Mouse (Mus musculus) heart, embryonic 16.5 days (tissue): ENCODE measurements around the gene Irf6. TPM values are rescaled to one million over a fixed set of nuclear protein-coding genes. Genes with fewer than 3 reads are reported as not detected.

Source experiments
- ATAC-seq: fragments of 200-750 bp; cut with Nextera tagmentation; replicated peaks from 2 replicates; pipeline ENCODE4 v1.8.0; 2017; ENCODE audit warnings: moderate number of reproducible peaks; ENCODE audit not compliant: insufficient read depth, low FRiP score; ENCODE audit errors: extremely low read depth
- H3K27ac ChIP-seq: fragments of 300-500 bp; sonication (generic); 2 replicates; pipeline ENCODE4 v1.5.1; 2014; ENCODE audit warnings: mild to moderate bottlenecking, low read length, control low read depth, moderate library complexity
- H3K27me3 ChIP-seq: fragments of 300-500 bp; sonication (generic); 2 replicates; pipeline ENCODE4 v1.6.1; 2014; ENCODE audit warnings: low read length, mixed read lengths; ENCODE audit not compliant: control insufficient read depth, insufficient read depth
- H3K36me3 ChIP-seq: fragments of 300-500 bp; sonication (generic); 2 replicates; pipeline ENCODE4 v1.6.1; 2014; ENCODE audit not compliant: control insufficient read depth, insufficient read depth
- H3K4me1 ChIP-seq: fragments of 300-500 bp; sonication (generic); 2 replicates; pipeline ENCODE4 v1.6.1; 2014; ENCODE audit warnings: low read length, mixed read lengths; ENCODE audit not compliant: control insufficient read depth, insufficient read depth
- H3K4me2 ChIP-seq: fragments of 300-500 bp; sonication (generic); 2 replicates; pipeline ENCODE4 v1.6.1; 2014; ENCODE audit warnings: low read depth, mild to moderate bottlenecking, control low read depth, low read length
- H3K4me3 ChIP-seq: fragments of 300-500 bp; sonication (generic); 2 replicates; pipeline ENCODE4 v1.5.1; 2014; ENCODE audit warnings: mild to moderate bottlenecking, control low read depth, low read length
- H3K9ac ChIP-seq: fragments of 300-500 bp; sonication (generic); 2 replicates; pipeline ENCODE4 v1.6.1; 2014; ENCODE audit warnings: low read length, control low read depth
- H3K9me3 ChIP-seq: fragments of 300-500 bp; sonication (generic); replicated peaks from 2 replicates; pipeline ENCODE4 v1.6.1; 2016; ENCODE audit warnings: low read length; ENCODE audit not compliant: control insufficient read depth
- WGBS: fragments of 180-500 bp; shearing (Covaris S2); extraction: QIAGEN DNeasy Blood & Tissue Kit; methylation state at CpG from one replicate; pipeline ENCODE4 v1.1.7; 2014; 5-methylcytosine and 5-hydroxymethylcytosine counted together
- polyA plus RNA-seq: library from polyadenylated mRNA; unstranded; fragments of >200 nt; fragmentation: Nextera tagmentation; extraction: Ambion mirVana; gene quantifications from 2 replicates; pipeline ENCODE4 v1.2.1, GENCODE M21; 2015

Gene Irf6
- polyA plus RNA-seq, 1 experiment from 2014 or later = 5.3 TPM

- peaks cover 9% of the 10 kb centered on the region for H3K4me1 ChIP-seq
- WGBS = 76% methylated on average over 8 of the region's 8 CpGs
- no peak overlapping the region; the same call in 1 of the 2 replicates for H3K4me3 ChIP-seq
- H3K9me3 ChIP-seq = no peaks in the 10 kb centered on the region
- H3K36me3 ChIP-seq = peaks cover 14% of the 10 kb centered on the region
- ATAC-seq = no peak
- peak overlapping the region; percentile 59; the same call in 1 of the 2 replicates for H3K9ac ChIP-seq
- H3K27me3 ChIP-seq = no peaks in the 10 kb centered on the region
- H3K27ac ChIP-seq = no peak overlapping the region
- H3K4me2 ChIP-seq = peak overlapping the region; percentile 72; the same call in 1 of the 2 replicates
These were observed 22.1 kb upstream of the Irf6 start for GRCm38 (mm10) chr1:193130839-193131238.

GRCm38 (mm10) chr1:193131311-193131948, 21.5 kb upstream of the Irf6 start:
- no peak for ATAC-seq
- H3K9me3 ChIP-seq = no peaks in the 10 kb centered on the region
- WGBS = 70% methylated on average over 6 of the region's 6 CpGs
- no peak overlapping the region for H3K4me3 ChIP-seq
- peaks cover 9% of the 10 kb centered on the region for H3K4me1 ChIP-seq
- H3K4me2 ChIP-seq = no peak overlapping the region
- peaks cover 14% of the 10 kb centered on the region for H3K36me3 ChIP-seq
- no peaks in the 10 kb centered on the region for H3K27me3 ChIP-seq
- no peak overlapping the region for H3K27ac ChIP-seq
- H3K9ac ChIP-seq = no peak overlapping the region

GRCm38 (mm10) chr1:193132385-193132784, 20.5 kb upstream of the Irf6 start:
- Histone ChIP-seq H3K27ac (no peak overlapping the region), H3K36me3 (peaks cover 6% of the 10 kb centered on the region), H3K4me3 (no peak overlapping the region), H3K4me2 (no peak overlapping the region), H3K9ac (no peak overlapping the region), H3K27me3 (no peaks in the 10 kb centered on the region), H3K9me3 (no peaks in the 10 kb centered on the region), H3K4me1 (peaks cover 9% of the 10 kb centered on the region)
- ATAC-seq = no peak

GRCm38 (mm10) chr1:193133726-193134125, 19.2 kb upstream of the Irf6 start:
- WGBS = 81% methylated on average over 1 of the region's 1 CpGs
- ATAC-seq = no peak
- H3K36me3 ChIP-seq = no peaks in the 10 kb centered on the region

GRCm38 (mm10) chr1:193138087-193138486, 14.8 kb upstream of the Irf6 start:
- Histone ChIP-seq H3K36me3 (no peaks in the 10 kb centered on the region), H3K9ac (no peak overlapping the region), H3K4me2 (no peak overlapping the region), H3K4me3 (no peak overlapping the region), H3K27me3 (no peaks in the 10 kb centered on the region), H3K27ac (no peak overlapping the region), H3K4me1 (no peaks in the 10 kb centered on the region), H3K9me3 (no peaks in the 10 kb centered on the region)
- ATAC-seq = no peak
- WGBS = 31% methylated on average over 7 of the region's 7 CpGs

More at GRCm38 (mm10) chr1:193133726-193134125, 19.2 kb upstream of the Irf6 start:
- Histone ChIP-seq H3K4me3 (no peak overlapping the region), H3K27ac (no peak overlapping the region), H3K9me3 (no peaks in the 10 kb centered on the region), H3K4me2 (no peak overlapping the region), H3K4me1 (peaks cover 9% of the 10 kb centered on the region), H3K9ac (no peak overlapping the region), H3K27me3 (no peaks in the 10 kb centered on the region)

- H3K27me3 ChIP-seq = no peaks in the 10 kb centered on the region
- 38% methylated on average over 3 of the region's 3 CpGs for WGBS
- H3K4me3 ChIP-seq = no peak overlapping the region
- no peak overlapping the region for H3K9ac ChIP-seq
- H3K36me3 ChIP-seq = no peaks in the 10 kb centered on the region
- H3K4me2 ChIP-seq = no peak overlapping the region
- H3K9me3 ChIP-seq = no peaks in the 10 kb centered on the region
- H3K27ac ChIP-seq = no peak overlapping the region
- ATAC-seq = no peak
- H3K4me1 ChIP-seq = no peaks in the 10 kb centered on the region
These were observed 14.2 kb upstream of the Irf6 start for GRCm38 (mm10) chr1:193138669-193139068.

GRCm38 (mm10) chr1:193141118-193141517, 11.8 kb upstream of the Irf6 start:
- Histone ChIP-seq H3K9me3 (no peaks in the 10 kb centered on the region), H3K4me2 (no peak overlapping the region), H3K4me1 (no peaks in the 10 kb centered on the region), H3K9ac (no peak overlapping the region), H3K27ac (no peak overlapping the region), H3K36me3 (no peaks in the 10 kb centered on the region), H3K4me3 (no peak overlapping the region), H3K27me3 (no peaks in the 10 kb centered on the region)
- ATAC-seq = no peak
- 65% methylated on average over 7 of the region's 7 CpGs for WGBS

GRCm38 (mm10) chr1:193142517-193143062, 10.3 kb upstream of the Irf6 start:
- WGBS = 73% methylated on average over 8 of the region's 8 CpGs
- H3K4me1 ChIP-seq = no peaks in the 10 kb centered on the region
- no peak for ATAC-seq

GRCm38 (mm10) chr1:193144516-193144915, 8.4 kb upstream of the Irf6 start:
- ATAC-seq = no peak

More at GRCm38 (mm10) chr1:193142517-193143062, 10.3 kb upstream of the Irf6 start:
- no peak overlapping the region for H3K9ac ChIP-seq
- no peaks in the 10 kb centered on the region for H3K27me3 ChIP-seq
- H3K4me3 ChIP-seq = no peak overlapping the region
- no peak overlapping the region for H3K27ac ChIP-seq
- H3K9me3 ChIP-seq = no peaks in the 10 kb centered on the region
- H3K4me2 ChIP-seq = no peak overlapping the region
- no peaks in the 10 kb centered on the region for H3K36me3 ChIP-seq

More at GRCm38 (mm10) chr1:193144516-193144915, 8.4 kb upstream of the Irf6 start:
- H3K9ac ChIP-seq = no peak overlapping the region
- WGBS = 80% methylated on average over 6 of the region's 6 CpGs
- H3K27ac ChIP-seq = no peak overlapping the region
- no peak overlapping the region for H3K4me2 ChIP-seq
- H3K4me3 ChIP-seq = no peak overlapping the region
- H3K9me3 ChIP-seq = no peaks in the 10 kb centered on the region
- H3K4me1 ChIP-seq = no peaks in the 10 kb centered on the region
- no peaks in the 10 kb centered on the region for H3K36me3 ChIP-seq
- no peaks in the 10 kb centered on the region for H3K27me3 ChIP-seq
